Mouse (Mus musculus) fat pad, adult 2 months (tissue): ENCODE results near the gene Tgfbrap1.
"Not testable (repeated sequence)": the region's sequence is repeated elsewhere in the genome, so short reads cannot be mapped to it uniquely, and the experiment has no call there.

Source experiments
- DNase-seq: peaks from one replicate; pipeline ENCODE4 v3.0.0-alpha.2; 2011; ENCODE audit warnings: low read depth, low spot score; ENCODE audit errors: extremely low read depth

The Tgfbrap1 gene

DNA sequence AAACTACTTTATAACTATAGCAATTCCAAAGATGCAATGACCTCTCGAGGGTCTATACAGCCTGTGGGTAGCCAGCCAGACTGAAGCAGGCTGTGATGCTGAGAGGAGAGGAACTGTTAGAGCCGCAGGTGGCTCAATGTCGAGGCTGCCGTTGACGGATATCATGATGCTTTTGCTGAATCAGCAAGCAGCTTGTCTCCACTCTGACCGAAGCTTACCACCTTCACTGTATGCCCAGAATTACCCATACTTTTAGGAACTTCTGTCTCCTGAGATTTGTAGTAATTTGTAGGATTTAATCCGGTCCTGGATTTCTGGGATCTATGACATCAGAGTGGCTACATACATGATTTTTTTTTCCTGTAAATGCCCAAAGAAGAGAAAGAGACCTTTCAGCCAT lies 62.4 kb downstream of the Tgfbrap1 start:
- DNase-seq: no peak

DNA sequence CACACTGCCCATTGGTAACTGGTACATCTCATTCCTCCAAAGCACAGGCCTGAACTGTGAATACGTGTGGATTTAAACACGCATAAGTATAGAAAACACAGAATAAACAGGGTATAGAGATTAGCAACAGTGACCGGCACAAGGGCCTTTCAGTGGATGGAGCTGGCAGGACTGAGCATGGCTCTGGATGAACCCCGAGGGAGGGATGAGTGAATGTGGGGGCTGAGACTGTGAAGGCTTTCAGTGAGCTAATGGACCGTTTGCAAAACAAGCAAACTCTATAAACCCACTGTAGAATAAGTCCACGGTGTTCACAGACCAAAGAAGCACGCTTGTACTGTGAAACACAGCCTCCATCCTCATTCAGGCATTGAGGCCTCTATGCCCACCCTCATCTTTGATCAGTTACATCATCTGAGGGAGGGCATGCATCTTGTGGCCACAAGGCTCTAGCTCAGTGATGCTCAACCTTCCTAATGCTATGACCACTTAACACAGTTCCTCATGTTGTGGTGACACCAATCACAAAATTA lies 83.2 kb downstream of the Tgfbrap1 start:
- DNase-seq: not testable (repeated sequence)

DNA sequence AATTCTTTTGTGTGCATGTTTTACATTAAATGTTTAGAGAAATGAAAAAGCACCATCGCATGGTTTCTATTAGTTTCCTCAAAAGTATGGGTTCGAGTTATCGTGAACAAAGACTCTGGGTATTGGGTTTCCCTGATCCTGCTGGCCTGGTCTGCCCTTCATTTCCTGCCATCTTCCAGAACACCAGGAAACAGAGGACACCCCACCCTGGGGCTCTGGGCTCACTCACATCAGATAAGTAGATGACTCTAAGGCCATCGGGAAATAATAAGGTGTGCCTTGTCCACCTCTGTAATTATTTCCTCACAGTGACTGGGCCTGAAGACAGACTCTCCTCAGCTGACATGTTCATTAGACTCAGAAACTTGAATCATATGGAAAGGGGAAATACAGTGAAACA lies 88.0 kb downstream of the Tgfbrap1 start:
- no peak for DNase-seq

DNA sequence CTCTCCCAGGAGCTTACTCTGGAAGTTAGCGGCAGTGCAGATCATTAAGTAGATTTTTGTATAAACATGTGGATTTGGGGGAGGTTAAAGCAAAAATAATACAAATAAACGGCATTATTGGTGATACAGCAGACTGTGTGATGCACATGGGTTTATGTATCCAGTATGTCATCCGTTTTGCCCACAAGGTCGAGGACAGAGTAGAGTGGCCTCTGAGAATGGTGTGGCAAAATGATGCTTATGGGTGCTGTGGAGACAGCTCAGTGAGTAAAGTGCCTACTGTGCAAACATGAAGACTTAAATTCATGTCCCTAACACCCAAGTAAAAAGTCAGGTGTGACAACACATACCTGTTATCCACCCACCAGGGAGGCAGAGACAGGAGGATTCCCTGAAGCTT lies 91.9 kb downstream of the Tgfbrap1 start:
- DNase-seq: no peak

DNA sequence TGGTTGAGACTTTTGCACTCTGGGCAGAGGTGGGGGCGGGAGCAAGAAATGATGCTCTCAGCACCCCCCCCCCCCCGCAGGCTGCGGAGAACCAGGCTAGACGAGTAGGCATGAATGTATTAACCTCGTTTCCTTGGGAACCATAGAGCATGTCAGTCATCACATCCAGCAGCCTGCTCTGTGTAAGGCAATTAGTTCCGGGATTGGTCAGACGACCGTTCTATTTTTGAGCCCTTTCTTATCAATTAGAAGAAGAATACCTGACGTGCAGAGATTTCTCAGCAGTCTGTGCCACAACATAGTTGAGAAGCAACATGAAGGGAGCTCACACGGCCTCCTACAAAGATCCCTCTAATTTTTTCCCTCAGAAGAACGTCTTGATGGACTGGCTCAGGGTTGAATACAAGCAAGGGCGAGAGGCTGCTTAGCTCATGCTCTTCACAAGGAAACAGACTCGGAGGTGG lies 92.4 kb downstream of the Tgfbrap1 start:
- DNase-seq: no peak
